ENCODE assay signal across 8 mouse cellular contexts in the genomic region with DNA sequence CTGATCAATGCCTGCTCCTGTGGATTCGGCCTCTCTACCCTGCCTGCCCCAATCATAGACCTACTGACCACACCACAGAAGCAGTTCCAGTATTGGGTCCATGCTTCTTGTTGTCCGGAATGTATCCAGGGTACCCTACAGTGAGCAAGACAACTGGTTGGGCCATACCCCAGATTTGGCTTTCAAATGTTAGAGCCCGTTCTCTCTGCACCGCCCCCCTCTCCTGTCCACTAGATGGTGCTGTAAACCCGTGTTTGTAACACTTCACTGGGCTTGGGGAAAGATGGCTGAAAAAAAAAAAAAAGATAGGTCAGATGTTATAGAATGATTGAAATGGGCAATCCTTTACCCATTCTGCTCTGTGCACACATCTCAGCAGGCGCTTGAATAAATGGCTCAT. TPM values are rescaled to one million over a fixed set of nuclear protein-coding genes. Genes with fewer than 3 reads are reported as not detected.
DNase-seq lines count a peak whose midpoint lies in the region; ATAC-seq and TF ChIP-seq lines count a peak whose summit lies in the region.

No protein-coding gene starts in this region.

- 0 out of 2 replicates have a peak, but pooled peaks have one; percentile 45 for ATAC-seq in embryonic facial prominence, embryonic 11.5 days (replicated peaks; ENCODE audit: insufficient number of reproducible peaks, low FRiP score, low TSS enrichment, low read depth)
- peak; percentile 77 for ATAC-seq in hindbrain, postnatal 0 days
- ATAC-seq in midbrain, postnatal 0 days (ENCODE audit: low FRiP score), result peak; percentile 71
- no peak for ATAC-seq in stomach, postnatal 0 days (ENCODE audit: low FRiP score, low TSS enrichment)

- H3K4me1 ChIP-seq in embryonic facial prominence, embryonic 11.5 days (ENCODE audit: control insufficient read depth, insufficient read depth, low read length), result no peaks in the 10 kb centered on the region
- no peaks in the 10 kb centered on the region for H3K4me1 ChIP-seq in hindbrain, postnatal 0 days (ENCODE audit: insufficient read depth, low read length)
- H3K4me1 ChIP-seq in midbrain, postnatal 0 days (ENCODE audit: insufficient read depth, low read length), result no peaks in the 10 kb centered on the region
- H3K4me1 ChIP-seq in stomach, postnatal 0 days (replicated peaks; ENCODE audit: control insufficient read depth, insufficient read depth), result no peaks in the 10 kb centered on the region

- no peak overlapping the region for H3K4me3 ChIP-seq in embryonic facial prominence, embryonic 11.5 days (ENCODE audit: low read depth, low read length)
- no peak overlapping the region for H3K4me3 ChIP-seq in hindbrain, postnatal 0 days (ENCODE audit: low read length)
- no peak overlapping the region for H3K4me3 ChIP-seq in left cerebral cortex, adult 2 months
- H3K4me3 ChIP-seq in midbrain, postnatal 0 days (ENCODE audit: low read depth, low read length), result no peak overlapping the region
- H3K4me3 ChIP-seq in stomach, postnatal 0 days (ENCODE audit: low read depth, low read length), result no peak overlapping the region

- peak; percentile 78 for TF ChIP-seq CTCF in hindbrain, postnatal 0 days (IDR thresholded peaks at IDR 0.05; ENCODE audit: low read depth)
- TF ChIP-seq CTCF in left cerebral cortex, adult 2 months (IDR thresholded peaks at IDR 0.05), result peak; percentile 77
- peak; percentile 84 for TF ChIP-seq CTCF in midbrain, postnatal 0 days (IDR thresholded peaks at IDR 0.05)
- peak; percentile 77 for TF ChIP-seq CTCF in stomach, postnatal 0 days (IDR thresholded peaks at IDR 0.05; ENCODE audit: low read depth)

- no peaks in the 10 kb centered on the region for H3K36me3 ChIP-seq in embryonic facial prominence, embryonic 11.5 days (replicated peaks; ENCODE audit: control insufficient read depth, insufficient read depth, low read depth, low read length)
- H3K36me3 ChIP-seq in hindbrain, postnatal 0 days (ENCODE audit: insufficient read depth, low read length), result no peaks in the 10 kb centered on the region
- no peaks in the 10 kb centered on the region for H3K36me3 ChIP-seq in midbrain, postnatal 0 days (ENCODE audit: insufficient read depth, low read length)
- H3K36me3 ChIP-seq in stomach, postnatal 0 days (ENCODE audit: control insufficient read depth, insufficient read depth, low read length), result no peaks in the 10 kb centered on the region

- no peaks in the 10 kb centered on the region for H3K9me3 ChIP-seq in embryonic facial prominence, embryonic 11.5 days (replicated peaks; ENCODE audit: control insufficient read depth, low read length)
- no peaks in the 10 kb centered on the region for H3K9me3 ChIP-seq in hindbrain, postnatal 0 days (ENCODE audit: low read length)
- no peaks in the 10 kb centered on the region for H3K9me3 ChIP-seq in midbrain, postnatal 0 days (ENCODE audit: low read length)
- H3K9me3 ChIP-seq in stomach, postnatal 0 days (ENCODE audit: control insufficient read depth, low read length), result no peaks in the 10 kb centered on the region

- intact Hi-C loops in heart, postnatal 10 days (cut with DNase I), result loop anchor here (2.0 kb wide), 1 partner anchor 89 kb away; no protein-coding TSS in a partner anchor
- intact Hi-C loops in left cerebral cortex, adult 2 months (cut with DNase I), result loop anchor here (2.0 to 10.0 kb wide), 3 partner anchors 87 to 469 kb away; partner anchors contain the start of gene Col9a1

- H3K4me2 ChIP-seq in embryonic facial prominence, embryonic 11.5 days (ENCODE audit: low read depth, low read length), result no peak overlapping the region
- no peak overlapping the region for H3K4me2 ChIP-seq in hindbrain, postnatal 0 days (ENCODE audit: low read depth, low read length)
- H3K4me2 ChIP-seq in midbrain, postnatal 0 days (ENCODE audit: low read depth, low read length, poor library complexity, severe bottlenecking), result no peak overlapping the region
- no peak overlapping the region for H3K4me2 ChIP-seq in stomach, postnatal 0 days (replicated peaks; ENCODE audit: low read depth)

- no peaks in the 10 kb centered on the region for H3K27me3 ChIP-seq in embryonic facial prominence, embryonic 11.5 days (ENCODE audit: control insufficient read depth, insufficient read depth, low read length)
- no peaks in the 10 kb centered on the region for H3K27me3 ChIP-seq in hindbrain, postnatal 0 days (ENCODE audit: insufficient read depth, low read length)
- no peaks in the 10 kb centered on the region for H3K27me3 ChIP-seq in midbrain, postnatal 0 days (ENCODE audit: insufficient read depth, low read length)
- H3K27me3 ChIP-seq in stomach, postnatal 0 days (ENCODE audit: control insufficient read depth, insufficient read depth, low read length), result no peaks in the 10 kb centered on the region

- peak; percentile 17 to 44 for DNase-seq in heart, postnatal 10 days
- no peak for DNase-seq in heart, adult 9 months (ENCODE audit: low spot score in 2 of 2)
- peak; percentile 22 for DNase-seq in adrenal gland, postnatal 25 days
- DNase-seq in embryonic facial prominence, embryonic 11.5 days (ENCODE audit: low spot score), result peak; percentile 74
- DNase-seq in hindbrain, postnatal 0 days (ENCODE audit: low spot score), result peak; percentile 85
- DNase-seq in left cerebral cortex, adult 2 months (ENCODE audit: extremely low spot score in 1 of 2, low spot score in 2 of 2), result peak; percentile 62 to 66
- DNase-seq in midbrain, postnatal 0 days (ENCODE audit: low spot score), result peak; percentile 74
- peak; percentile 21 for DNase-seq in stomach, postnatal 0 days (ENCODE audit: low spot score)

- no peak overlapping the region for H3K27ac ChIP-seq in embryonic facial prominence, embryonic 11.5 days (replicated peaks; ENCODE audit: low read depth, low read length)
- H3K27ac ChIP-seq in hindbrain, postnatal 0 days, result no peak overlapping the region
- no peak overlapping the region for H3K27ac ChIP-seq in left cerebral cortex, adult 2 months
- H3K27ac ChIP-seq in midbrain, postnatal 0 days (ENCODE audit: low read depth, low read length), result no peak overlapping the region
- no peak overlapping the region for H3K27ac ChIP-seq in stomach, postnatal 0 days (replicated peaks)

- WGBS in embryonic facial prominence, embryonic 11.5 days, result 24% methylated on average over 6 of the region's 6 CpGs
- 21% methylated on average over 6 of the region's 6 CpGs for WGBS in hindbrain, postnatal 0 days
- 27% methylated on average over 6 of the region's 6 CpGs for WGBS in midbrain, postnatal 0 days
- WGBS in stomach, postnatal 0 days, result 24% methylated on average over 6 of the region's 6 CpGs

- TF ChIP-seq EP300 in stomach, postnatal 0 days (optimal IDR thresholded peaks at IDR 0.05), result no peak

- no peak overlapping the region for H3K9ac ChIP-seq in embryonic facial prominence, embryonic 11.5 days (replicated peaks; ENCODE audit: low read length)
- H3K9ac ChIP-seq in hindbrain, postnatal 0 days (replicated peaks; ENCODE audit: low read length), result no peak overlapping the region
- H3K9ac ChIP-seq in midbrain, postnatal 0 days (replicated peaks; ENCODE audit: low read length, poor library complexity, severe bottlenecking), result no peak overlapping the region
- H3K9ac ChIP-seq in stomach, postnatal 0 days (ENCODE audit: low read length), result no peak overlapping the region

RNA-seq across cellular contexts. Expression of gene B3gat2, which starts 56.1 kb away (rescaled TPM):
- total RNA-seq in heart, postnatal 10 days (2021), result not detected
- not detected in 2 replicates for total RNA-seq in adrenal gland, postnatal 25 days (2021)
- polyA plus RNA-seq in embryonic facial prominence, embryonic 11.5 days (2014; fragmentation: Nextera tagmentation; extraction: Ambion mirVana), result 0.81 and 1.0 TPM in 2 replicates
- 34.9 and 37.7 TPM in 2 replicates for total RNA-seq in hindbrain, postnatal 0 days (2014; rRNA removed)
- 15.3 and 15.6 TPM in 2 replicates for polyA plus RNA-seq in hindbrain, postnatal 0 days (2015; fragmentation: Nextera tagmentation; extraction: Ambion mirVana)
- total RNA-seq in left cerebral cortex, adult 2 months (2021), result 1 to 10 TPM; 6.9 to 8.5 TPM
- total RNA-seq in midbrain, postnatal 0 days (2014; rRNA removed), result 31.2 TPM in 2 replicates
- 13.9 and 15.0 TPM in 2 replicates for polyA plus RNA-seq in midbrain, postnatal 0 days (2015; fragmentation: Nextera tagmentation; extraction: Ambion mirVana)
- 0.12 and 0.19 TPM in 2 replicates for polyA plus RNA-seq in stomach, postnatal 0 days (2015; fragmentation: Nextera tagmentation; extraction: Ambion mirVana)

Comparison
In these comparisons a context has a peak if more than half of its experiments do, and no peak if none do; other contexts are left out.
1. DNase-seq: peak in heart, postnatal 10 days (2 of 2), adrenal gland, postnatal 25 days (single experiment), embryonic facial prominence, embryonic 11.5 days (single experiment), hindbrain, postnatal 0 days (single experiment), left cerebral cortex, adult 2 months (2 of 2), midbrain, postnatal 0 days (single experiment) and stomach, postnatal 0 days (single experiment); none in heart, adult 9 months (0 of 2).
2. Peak in every context shown above with its lines, with median percentiles within 50 percentile points of each other: CTCF ChIP-seq.